Mouse (Mus musculus) gonadal fat pad, adult 2 months (tissue): Measurements from ENCODE around the gene Top3b. TPM values are rescaled to one million over a fixed set of nuclear protein-coding genes. Genes with fewer than 3 reads are reported as not detected.
A peak's percentile ranks its signal among the peaks of the same experiment; 100 is the strongest.
"Not testable (repeated sequence)": the region's sequence is repeated elsewhere in the genome, so short reads cannot be mapped to it uniquely, and the experiment has no call there.

ENCODE experiments used
- DNase-seq: peaks from one replicate; pipeline ENCODE4 v3.0.0-alpha.2; 2012; ENCODE audit warnings: low read depth
- polyA plus RNA-seq: library from polyadenylated mRNA; depleted of rRNA; stranded (reverse); fragments of >200 nt; gene quantifications from 2 replicates; pipeline ENCODE4 v1.2.3, GENCODE M21; 2012; rRNA removed

Gene Top3b
- 69.1 and 76.1 TPM in 2 replicates for polyA plus RNA-seq

DNA sequence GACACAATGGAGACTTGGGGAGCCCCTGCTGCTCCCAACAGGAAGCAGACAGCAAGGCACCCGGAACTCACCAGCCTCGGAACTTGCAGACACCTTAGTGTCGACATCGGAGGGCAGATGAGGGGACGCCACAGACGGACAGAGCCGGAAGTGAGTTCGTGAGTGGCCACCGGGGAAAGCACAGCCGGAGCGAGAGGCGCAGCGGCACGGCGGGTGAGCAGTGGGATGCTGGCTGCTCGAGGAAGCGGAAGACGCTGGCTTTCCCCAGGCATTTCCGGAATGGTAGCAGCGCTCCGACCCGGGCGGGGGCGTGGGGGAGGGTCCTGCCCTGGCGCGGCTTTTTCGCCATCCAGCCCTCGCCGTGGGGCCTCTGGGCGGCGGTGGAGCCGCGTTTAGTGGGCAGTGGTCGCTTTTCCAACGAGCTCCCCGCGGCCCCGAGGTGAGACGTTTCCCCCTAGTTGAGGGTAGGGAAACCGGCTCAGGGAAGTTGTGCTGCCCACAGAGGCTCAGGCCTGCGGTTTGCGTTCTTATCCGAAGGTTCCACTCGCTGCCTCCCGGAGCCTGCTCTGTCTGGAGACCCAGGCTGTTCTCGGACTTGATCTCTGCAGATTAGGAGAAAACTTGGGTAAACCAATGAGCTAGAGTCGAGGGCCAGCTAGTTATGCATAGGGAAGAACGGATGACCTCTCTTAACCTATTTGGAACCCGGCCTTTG lies at the start of gene Top3b, which contains the start of gene Vpreb1:
TSS of gene Top3b (plus strand) at position 120 of the 715 bp plus-strand sequence.
TSS of gene Vpreb1 (minus strand) at position 227 of the 715 bp plus-strand sequence.
- DNase-seq, result peak; percentile 57

- no peak for DNase-seq
Observed at GRCm38 (mm10) chr16:16825476-16825875, 45.1 kb upstream of the Top3b start.

- no peak for DNase-seq
Observed at GRCm38 (mm10) chr16:16826223-16826622, 44.3 kb upstream of the Top3b start.

GRCm38 (mm10) chr16:16828757-16829615 lies 41.5 kb upstream of the Top3b start, which contains the start of gene Spag6l:
Gene Spag6l, minus strand, starts transcription at chr16:16829456.
- no peak for DNase-seq

DNA sequence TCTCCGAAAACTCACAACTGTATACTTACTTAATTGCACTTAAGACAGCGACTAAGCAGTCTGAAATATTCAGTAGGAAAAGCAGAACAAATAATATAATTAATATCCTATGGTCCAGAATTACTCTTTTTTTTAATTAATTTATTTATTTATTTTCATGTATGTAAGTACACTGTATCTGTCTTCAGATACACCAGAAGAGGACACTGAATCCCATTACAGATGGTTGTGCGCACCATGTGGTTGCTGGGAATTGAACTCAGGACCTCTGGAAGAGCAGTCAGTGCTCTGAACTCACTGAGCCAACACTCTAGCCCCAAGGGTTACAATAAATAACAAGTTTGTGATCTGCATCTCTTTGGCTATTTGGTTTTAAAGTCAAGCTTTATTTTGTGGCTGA lies 40.9 kb upstream of the Top3b start:
- no peak for DNase-seq

DNA sequence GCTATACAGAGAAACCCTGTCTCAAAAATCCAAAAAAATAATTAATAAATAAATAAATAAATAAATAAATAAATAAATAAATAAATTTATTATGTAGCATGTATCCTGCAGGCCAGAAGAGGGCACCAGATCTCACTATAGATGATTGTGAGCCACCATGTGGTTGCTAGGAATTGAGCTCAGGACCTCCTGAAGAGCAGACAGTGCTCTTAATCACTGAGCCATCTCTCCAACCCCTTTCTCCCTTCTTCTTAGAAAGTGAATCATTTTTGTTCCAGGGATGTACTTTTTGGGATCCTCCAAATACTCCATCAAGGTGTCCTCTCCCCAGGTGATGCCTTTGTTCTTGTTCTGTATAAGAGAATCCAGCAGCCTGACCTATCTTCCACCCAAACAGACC lies 21.3 kb upstream of the Top3b start:
- DNase-seq, result no peak

- peak; percentile 76 for DNase-seq
Observed at GRCm38 (mm10) chr16:16852411-16852810, 18.1 kb upstream of the Top3b start.

DNA sequence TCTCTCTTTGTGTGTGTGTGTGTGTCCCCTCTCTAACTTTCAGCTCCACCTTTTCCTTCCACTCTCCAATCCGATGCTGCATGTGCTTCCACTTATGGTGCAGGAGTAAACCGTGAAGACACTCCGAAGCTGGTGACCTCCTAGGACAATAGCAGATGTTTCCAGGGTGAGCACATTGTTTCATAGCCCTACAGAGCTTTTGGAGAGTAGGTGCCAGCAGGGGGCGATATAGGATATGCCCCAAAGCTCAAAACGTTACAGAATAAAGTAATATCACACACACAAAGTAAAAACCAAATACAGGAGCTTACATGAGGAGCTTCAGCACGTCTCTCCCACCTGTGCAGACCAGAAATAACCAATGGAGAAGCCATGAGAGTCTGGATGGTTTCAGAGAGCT lies 15.7 kb upstream of the Top3b start:
- peak; percentile 13 for DNase-seq

DNA sequence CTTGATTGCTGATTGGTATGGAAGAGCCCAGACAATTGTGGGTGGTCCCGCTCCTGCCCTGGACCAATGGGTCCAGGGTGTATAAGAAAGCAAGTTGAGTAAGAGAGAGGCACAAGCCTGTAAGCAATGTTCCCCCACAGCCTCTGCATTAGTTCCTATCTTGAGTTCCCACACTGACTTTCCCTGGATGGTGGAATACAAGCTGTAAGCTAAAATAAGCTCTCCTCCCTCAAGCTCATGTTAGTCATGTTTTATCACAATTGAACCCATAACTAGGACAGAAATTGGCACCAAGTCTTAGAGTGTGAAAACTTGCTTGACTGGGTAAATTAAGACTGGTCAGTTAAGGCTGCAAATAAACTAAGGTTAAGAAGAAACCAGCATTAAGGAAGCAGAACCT lies 15.0 kb upstream of the Top3b start:
- DNase-seq, result no peak

- not testable (repeated sequence) for DNase-seq
Observed at GRCm38 (mm10) chr16:16856054-16856453, 14.5 kb upstream of the Top3b start.

- DNase-seq, result no peak
Observed at GRCm38 (mm10) chr16:16856731-16857476, 13.6 kb upstream of the Top3b start.

GRCm38 (mm10) chr16:16862288-16862687 lies 8.2 kb upstream of the Top3b start:
- DNase-seq, result no peak

DNA sequence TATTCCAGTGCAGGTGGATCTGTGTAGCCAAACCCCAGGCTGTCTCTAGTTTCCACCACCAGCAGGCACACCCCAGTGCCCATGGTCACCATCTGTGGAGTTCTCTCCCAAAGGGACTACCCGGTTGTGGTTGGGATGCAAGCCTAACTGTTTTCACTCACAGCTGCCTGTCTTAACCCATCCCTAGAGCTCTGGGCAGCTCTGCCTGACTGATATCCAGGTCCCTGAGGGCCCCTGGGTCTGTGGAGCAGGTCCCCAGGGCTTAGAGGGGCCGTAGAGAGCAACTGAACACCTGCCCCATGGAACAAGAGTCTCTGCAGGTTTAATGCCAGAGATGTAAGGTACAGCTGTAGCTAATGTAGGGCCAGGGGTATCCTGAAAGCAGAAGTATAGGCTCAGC lies 6.6 kb upstream of the Top3b start, which contains the start of gene Igll1:
TSS of gene Igll1 (minus strand) at position 8 of the 400 bp plus-strand sequence.
- DNase-seq, result no peak

- DNase-seq, result no peak
Observed at GRCm38 (mm10) chr16:16865217-16865616, 5.3 kb upstream of the Top3b start.

GRCm38 (mm10) chr16:16865696-16866561 lies 4.6 kb upstream of the Top3b start:
- DNase-seq, result peak; percentile 63

DNA sequence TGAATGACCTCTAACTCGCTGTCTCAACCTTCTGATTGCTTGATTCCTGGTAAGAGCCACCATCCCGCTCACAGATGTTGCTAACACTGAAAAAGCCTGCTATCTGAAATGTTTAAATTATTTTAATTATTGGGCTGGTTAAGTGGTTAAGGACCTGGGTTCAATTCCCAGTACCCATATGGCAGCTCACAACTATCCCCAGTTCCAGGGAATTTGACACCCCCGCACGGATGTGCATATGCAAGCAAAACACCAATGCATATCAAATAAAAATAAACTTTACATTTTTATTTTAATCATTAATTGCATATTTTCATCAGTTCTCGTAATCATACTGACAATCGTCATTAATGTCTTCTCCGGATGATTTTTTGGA lies 307 bp upstream of the Top3b start:
- DNase-seq, result no peak

DNA sequence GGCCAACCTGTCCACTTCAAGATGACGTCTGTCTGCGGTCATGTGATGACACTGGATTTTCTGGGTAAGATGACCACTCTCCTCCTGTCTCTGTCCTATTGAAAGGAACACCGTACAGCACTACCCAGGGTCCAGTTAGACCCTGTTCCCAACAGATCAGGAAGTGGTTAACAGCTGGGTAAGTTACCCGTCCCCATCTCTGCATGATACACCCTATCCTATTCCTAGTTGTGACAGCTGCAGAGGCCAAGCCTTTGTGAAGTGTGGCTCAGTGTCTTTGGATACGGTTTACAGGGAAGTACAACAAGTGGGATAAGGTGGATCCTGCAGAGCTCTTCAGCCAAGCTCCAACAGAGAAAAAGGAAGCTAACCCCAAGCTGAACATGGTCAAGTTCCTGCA lies 8.5 kb downstream of the Top3b start:
- no peak for DNase-seq

- DNase-seq, result no peak
Observed at GRCm38 (mm10) chr16:16888341-16888740, 17.8 kb downstream of the Top3b start.

GRCm38 (mm10) chr16:16892366-16892765 lies 21.8 kb downstream of the Top3b start:
- no peak for DNase-seq

DNA sequence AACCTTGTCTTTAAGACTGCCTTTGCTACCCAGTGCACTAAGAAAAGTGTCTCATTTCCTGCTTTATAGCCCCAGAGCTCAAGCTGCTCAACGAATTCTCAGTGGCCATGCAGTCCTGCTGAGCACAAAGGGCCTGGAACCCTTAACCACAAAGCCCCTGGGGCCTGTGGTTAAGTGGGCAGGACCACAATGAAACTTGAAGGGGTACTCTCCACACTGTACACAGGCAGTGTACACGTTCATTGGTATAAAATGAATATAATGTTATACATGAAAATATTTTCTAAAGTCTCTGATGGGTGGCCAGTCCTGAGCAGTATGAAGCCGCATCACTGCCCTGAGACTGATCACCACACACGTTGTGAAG lies 25.5 kb downstream of the Top3b start:
- DNase-seq, result no peak
